Mouse (Mus musculus): ENCODE data around the gene Kif26a. TPM values are rescaled to one million over a fixed set of nuclear protein-coding genes. Genes with fewer than 3 reads are reported as not detected.

The Kif26a gene
- polyA plus RNA-seq, 1 experiment from 2014 or later, result 2.2 TPM

GRCm38 (mm10) chr12:112196562-112196961, 50.6 kb downstream of the Kif26a start:
- no peaks in the 10 kb centered on the region for H3K4me1 ChIP-seq (ENCODE audit: insufficient read depth)
- no peak overlapping the region for H3K4me2 ChIP-seq
- no peak overlapping the region for H3K27ac ChIP-seq (ENCODE audit: low read depth)
- H3K9me3 ChIP-seq (ENCODE audit: low read depth, low read length), result no peaks in the 10 kb centered on the region
- H3K9ac ChIP-seq, result no peak overlapping the region
- WGBS, result 61% methylated on average over 10 of the region's 10 CpGs
- no peaks in the 10 kb centered on the region for H3K27me3 ChIP-seq (ENCODE audit: insufficient read depth, low read length)
- no peak for DNase-seq
- no peak for TF ChIP-seq CTCF (IDR thresholded peaks at IDR 0.05; ENCODE audit: low read depth)
- no peak for ATAC-seq (ENCODE audit: insufficient read depth)
- H3K36me3 ChIP-seq (ENCODE audit: insufficient read depth), result no peaks in the 10 kb centered on the region
- H3K4me3 ChIP-seq (ENCODE audit: low read depth, low read length), result no peak overlapping the region

- H3K4me1 ChIP-seq (ENCODE audit: insufficient read depth), result no peaks in the 10 kb centered on the region
- no peaks in the 10 kb centered on the region for H3K27me3 ChIP-seq (ENCODE audit: insufficient read depth, low read length)
- no peak overlapping the region for H3K9ac ChIP-seq
- H3K27ac ChIP-seq (ENCODE audit: low read depth), result no peak overlapping the region
- no peaks in the 10 kb centered on the region for H3K9me3 ChIP-seq (ENCODE audit: low read depth, low read length)
- no peak overlapping the region for H3K4me3 ChIP-seq (ENCODE audit: low read depth, low read length)
- TF ChIP-seq CTCF (IDR thresholded peaks at IDR 0.05; ENCODE audit: low read depth), result no peak
- WGBS, result 84% methylated on average over 3 of the region's 3 CpGs
- ATAC-seq (ENCODE audit: insufficient read depth), result no peak
- H3K36me3 ChIP-seq (ENCODE audit: insufficient read depth), result no peaks in the 10 kb centered on the region
- no peak overlapping the region for H3K4me2 ChIP-seq
- DNase-seq, result no peak
Measured at GRCm38 (mm10) chr12:112199363-112199762, 53.4 kb downstream of the Kif26a start.

GRCm38 (mm10) chr12:112200045-112200444, 54.0 kb downstream of the Kif26a start:
- no peak overlapping the region for H3K4me2 ChIP-seq
- H3K4me3 ChIP-seq (ENCODE audit: low read depth, low read length), result no peak overlapping the region
- no peak for TF ChIP-seq CTCF (IDR thresholded peaks at IDR 0.05; ENCODE audit: low read depth)
- no peaks in the 10 kb centered on the region for H3K4me1 ChIP-seq (ENCODE audit: insufficient read depth)
- DNase-seq, result peak; percentile 30
- peak; percentile 21; the same call in 1 of the 2 replicates for ATAC-seq (ENCODE audit: insufficient read depth)
- no peaks in the 10 kb centered on the region for H3K9me3 ChIP-seq (ENCODE audit: low read depth, low read length)
- no peaks in the 10 kb centered on the region for H3K27me3 ChIP-seq (ENCODE audit: insufficient read depth, low read length)
- H3K9ac ChIP-seq, result no peak overlapping the region
- no peaks in the 10 kb centered on the region for H3K36me3 ChIP-seq (ENCODE audit: insufficient read depth)
- no peak overlapping the region for H3K27ac ChIP-seq (ENCODE audit: low read depth)
- 33% methylated on average over 2 of the region's 2 CpGs for WGBS

GRCm38 (mm10) chr12:112207163-112207562, 61.2 kb downstream of the Kif26a start:
- no peak overlapping the region for H3K27ac ChIP-seq (ENCODE audit: low read depth)
- H3K9ac ChIP-seq, result no peak overlapping the region
- WGBS, result 74% methylated on average over 2 of the region's 2 CpGs
- H3K9me3 ChIP-seq (ENCODE audit: low read depth, low read length), result no peaks in the 10 kb centered on the region
- DNase-seq (no peak), ATAC-seq (ENCODE audit: insufficient read depth) (no peak)
- H3K4me2 ChIP-seq, result no peak overlapping the region
- H3K27me3 ChIP-seq (ENCODE audit: insufficient read depth, low read length), result no peaks in the 10 kb centered on the region
- H3K4me1 ChIP-seq (ENCODE audit: insufficient read depth), result no peaks in the 10 kb centered on the region
- no peak overlapping the region for H3K4me3 ChIP-seq (ENCODE audit: low read depth, low read length)
- no peaks in the 10 kb centered on the region for H3K36me3 ChIP-seq (ENCODE audit: insufficient read depth)
- TF ChIP-seq CTCF (IDR thresholded peaks at IDR 0.05; ENCODE audit: low read depth), result no peak

GRCm38 (mm10) chr12:112207734-112208133, 61.7 kb downstream of the Kif26a start:
- Histone ChIP-seq H3K27ac (ENCODE audit: low read depth) (no peak overlapping the region), H3K4me1 (ENCODE audit: insufficient read depth) (no peaks in the 10 kb centered on the region), H3K4me2 (no peak overlapping the region), H3K4me3 (ENCODE audit: low read depth, low read length) (no peak overlapping the region), H3K36me3 (ENCODE audit: insufficient read depth) (no peaks in the 10 kb centered on the region), H3K9me3 (ENCODE audit: low read depth, low read length) (no peaks in the 10 kb centered on the region), H3K9ac (no peak overlapping the region), H3K27me3 (ENCODE audit: insufficient read depth, low read length) (no peaks in the 10 kb centered on the region)
- ATAC-seq (ENCODE audit: insufficient read depth) (no peak), DNase-seq (no peak)
- no peak for TF ChIP-seq CTCF (IDR thresholded peaks at IDR 0.05; ENCODE audit: low read depth)
- WGBS, result 72% methylated on average over 4 of the region's 4 CpGs

GRCm38 (mm10) chr12:112210622-112211021, 64.6 kb downstream of the Kif26a start:
- no peak overlapping the region for H3K9ac ChIP-seq
- H3K27ac ChIP-seq (ENCODE audit: low read depth), result no peak overlapping the region
- DNase-seq (peak; percentile 42), ATAC-seq (ENCODE audit: insufficient read depth) (no peak)
- WGBS, result 51% methylated on average over 11 of the region's 13 CpGs
- TF ChIP-seq CTCF (IDR thresholded peaks at IDR 0.05; ENCODE audit: low read depth), result no peak
- no peaks in the 10 kb centered on the region for H3K27me3 ChIP-seq (ENCODE audit: insufficient read depth, low read length)
- H3K4me2 ChIP-seq, result no peak overlapping the region
- H3K4me3 ChIP-seq (ENCODE audit: low read depth, low read length), result no peak overlapping the region
- H3K36me3 ChIP-seq (ENCODE audit: insufficient read depth), result no peaks in the 10 kb centered on the region
- H3K9me3 ChIP-seq (ENCODE audit: low read depth, low read length), result no peaks in the 10 kb centered on the region
- no peaks in the 10 kb centered on the region for H3K4me1 ChIP-seq (ENCODE audit: insufficient read depth)

- Histone ChIP-seq H3K27ac (ENCODE audit: low read depth) (no peak overlapping the region), H3K36me3 (ENCODE audit: insufficient read depth) (no peaks in the 10 kb centered on the region), H3K9ac (no peak overlapping the region), H3K4me1 (ENCODE audit: insufficient read depth) (no peaks in the 10 kb centered on the region), H3K27me3 (ENCODE audit: insufficient read depth, low read length) (no peaks in the 10 kb centered on the region), H3K4me3 (ENCODE audit: low read depth, low read length) (no peak overlapping the region), H3K4me2 (no peak overlapping the region), H3K9me3 (ENCODE audit: low read depth, low read length) (no peaks in the 10 kb centered on the region)
- no peak for TF ChIP-seq CTCF (IDR thresholded peaks at IDR 0.05; ENCODE audit: low read depth)
- DNase-seq (no peak), ATAC-seq (ENCODE audit: insufficient read depth) (no peak)
- WGBS, result 24% methylated on average over 13 of the region's 13 CpGs
Measured at GRCm38 (mm10) chr12:112214441-112214857, 68.4 kb downstream of the Kif26a start.

GRCm38 (mm10) chr12:112215545-112215944, 69.5 kb downstream of the Kif26a start:
- no peak overlapping the region for H3K27ac ChIP-seq (ENCODE audit: low read depth)
- H3K4me1 ChIP-seq (ENCODE audit: insufficient read depth), result no peaks in the 10 kb centered on the region
- H3K4me3 ChIP-seq (ENCODE audit: low read depth, low read length), result no peak overlapping the region
- TF ChIP-seq CTCF (IDR thresholded peaks at IDR 0.05; ENCODE audit: low read depth), result no peak
- DNase-seq (no peak), ATAC-seq (ENCODE audit: insufficient read depth) (no peak)
- H3K27me3 ChIP-seq (ENCODE audit: insufficient read depth, low read length), result no peaks in the 10 kb centered on the region
- no peak overlapping the region for H3K4me2 ChIP-seq
- H3K9me3 ChIP-seq (ENCODE audit: low read depth, low read length), result no peaks in the 10 kb centered on the region
- H3K9ac ChIP-seq, result no peak overlapping the region
- H3K36me3 ChIP-seq (ENCODE audit: insufficient read depth), result no peaks in the 10 kb centered on the region
- 78% methylated on average over 7 of the region's 7 CpGs for WGBS
